Mouse (Mus musculus): Measurements from ENCODE around the gene Fry.

The Fry gene

DNA sequence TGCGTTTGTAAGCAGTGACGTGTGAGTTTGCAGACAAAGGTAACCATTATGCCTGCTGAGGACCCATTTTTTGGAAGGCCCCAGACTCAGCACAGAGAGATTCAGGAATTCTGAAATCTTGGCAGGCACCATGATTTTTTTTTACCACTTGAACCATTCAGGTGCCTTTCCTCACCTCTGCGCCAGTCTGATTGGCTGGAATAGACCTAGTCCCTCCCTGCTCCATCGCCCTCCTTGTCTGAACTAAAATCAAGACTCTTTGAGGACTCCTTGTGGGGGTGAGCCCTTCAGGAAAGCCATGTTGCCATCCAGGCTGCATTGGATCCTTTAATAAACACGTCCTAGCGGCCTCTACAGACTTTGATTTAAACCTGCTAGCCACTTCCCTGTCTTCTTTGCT is 103.4 kb downstream of the Fry start:
- no peak for DNase-seq (ENCODE audit: extremely low read depth, low read depth)

DNA sequence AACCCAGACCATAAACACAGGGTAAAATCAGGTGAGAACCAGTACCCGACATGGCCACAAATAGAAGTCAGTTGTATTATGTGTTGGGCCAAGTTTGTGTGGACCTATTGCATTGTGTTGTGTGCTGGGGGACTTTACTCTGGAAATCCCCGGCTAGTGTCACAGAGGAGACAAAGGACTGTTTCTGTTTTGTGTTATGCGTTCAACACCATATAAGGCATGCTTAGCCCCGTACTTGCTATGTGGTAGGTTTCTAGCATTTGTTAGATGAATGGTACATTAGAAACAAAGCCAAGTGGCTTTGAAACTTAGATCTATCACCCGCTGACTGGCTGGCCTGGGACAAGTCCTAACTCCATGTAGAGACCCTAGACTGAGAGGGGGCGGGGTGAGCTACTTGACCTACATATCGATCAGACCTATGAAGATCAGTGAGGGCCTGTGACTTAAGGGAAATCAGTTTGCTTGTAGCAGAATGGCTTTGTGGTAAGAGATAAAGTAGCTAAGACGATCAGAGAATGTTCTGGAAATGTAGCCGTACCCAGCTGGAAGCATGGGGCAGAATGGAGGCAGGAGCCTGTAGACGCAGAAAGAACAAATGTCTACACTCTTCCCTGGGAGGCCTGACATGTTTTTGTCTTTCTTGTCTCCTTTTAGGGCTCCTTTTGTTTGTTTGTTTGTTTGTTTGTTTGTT is 105.2 kb downstream of the Fry start:
- DNase-seq (ENCODE audit: extremely low read depth, low read depth), result no peak

DNA sequence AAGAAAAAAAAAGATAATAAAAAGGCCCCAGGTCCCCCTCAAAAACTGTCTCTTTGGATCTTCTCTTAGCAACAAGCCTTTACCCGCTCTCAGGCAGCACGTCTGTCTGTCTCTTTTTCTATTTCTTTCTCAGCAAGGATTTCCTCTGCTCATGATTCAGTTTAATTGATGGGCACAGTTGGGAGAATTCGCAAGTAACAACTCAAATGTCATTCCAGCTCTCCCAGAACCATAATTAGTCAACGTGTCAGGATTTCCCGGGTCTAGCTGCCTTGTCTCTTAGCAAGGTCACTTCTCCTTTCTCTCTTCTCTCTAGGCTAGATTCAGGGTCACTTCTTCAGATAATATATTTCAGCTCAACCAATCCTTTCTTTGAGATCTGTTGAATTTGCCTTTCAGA is 110.6 kb downstream of the Fry start:
- no peak for DNase-seq (ENCODE audit: extremely low read depth, low read depth)

DNA sequence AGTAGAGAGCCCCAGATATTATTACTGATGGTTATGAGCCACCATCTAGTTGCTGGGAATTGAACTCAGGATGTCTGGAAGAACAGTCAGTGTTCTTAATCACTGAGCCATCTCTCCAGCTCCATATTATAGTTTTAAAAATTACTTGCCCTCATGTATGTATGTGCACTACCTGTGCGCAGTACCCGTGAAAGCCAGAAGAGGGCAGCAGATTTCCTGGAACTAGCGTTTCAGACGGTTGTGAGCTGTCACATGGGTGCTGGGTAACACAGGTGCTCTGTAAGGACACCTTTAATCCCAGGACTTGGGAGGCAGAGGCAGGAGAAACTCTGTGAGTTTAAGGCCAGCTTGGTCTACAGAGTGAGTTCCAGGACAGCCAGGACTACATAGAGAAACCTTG is 111.3 kb downstream of the Fry start:
- peak; percentile 8 for DNase-seq (ENCODE audit: extremely low read depth, low read depth)

DNA sequence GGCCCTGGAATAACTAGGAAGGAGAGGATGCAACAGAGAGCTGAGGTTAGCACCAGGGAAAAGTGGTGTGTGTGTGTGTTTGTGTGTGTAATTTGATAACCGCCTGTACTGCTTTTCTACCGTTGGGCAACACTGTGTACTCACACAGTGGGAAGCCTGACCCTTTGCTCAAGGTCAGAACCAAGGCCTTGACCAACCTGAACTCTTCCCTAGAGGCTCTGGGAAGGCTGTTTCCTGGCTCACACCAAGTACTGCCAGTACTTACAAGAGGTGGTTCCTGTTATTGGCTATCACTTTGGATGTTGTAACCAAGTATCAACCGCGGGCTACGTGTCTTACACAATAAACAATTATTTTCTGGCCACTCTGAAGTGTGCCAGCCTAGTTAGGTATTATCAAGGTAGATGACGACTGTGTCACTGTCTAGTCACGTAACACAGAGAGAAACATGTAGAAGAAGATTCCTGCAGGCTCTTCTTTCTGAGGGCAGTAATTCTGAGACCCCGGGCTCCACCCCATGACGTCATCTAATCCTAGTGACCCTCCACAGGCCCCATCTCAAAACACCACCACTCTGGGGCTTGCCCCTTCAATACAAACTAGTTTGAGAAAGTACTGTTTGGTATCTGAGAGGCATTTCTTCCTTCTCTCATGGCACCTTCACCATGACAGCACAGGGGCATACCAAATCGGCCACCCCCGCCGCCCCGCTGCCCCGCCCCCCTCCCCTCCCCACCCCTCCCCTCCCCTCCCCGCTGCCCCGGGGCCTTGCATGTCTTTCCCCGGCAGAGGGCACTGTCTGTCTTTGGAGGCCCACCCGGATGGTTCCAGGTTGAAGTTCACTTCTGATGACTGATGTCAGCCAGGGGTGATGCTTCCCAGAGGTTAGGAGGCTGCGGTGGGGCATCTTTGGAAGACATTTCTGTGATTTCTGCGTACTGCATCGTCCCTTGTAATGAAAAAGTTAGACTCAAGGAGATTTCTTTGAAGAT is 114.0 kb downstream of the Fry start:
- DNase-seq (ENCODE audit: extremely low read depth, low read depth), result no peak

DNA sequence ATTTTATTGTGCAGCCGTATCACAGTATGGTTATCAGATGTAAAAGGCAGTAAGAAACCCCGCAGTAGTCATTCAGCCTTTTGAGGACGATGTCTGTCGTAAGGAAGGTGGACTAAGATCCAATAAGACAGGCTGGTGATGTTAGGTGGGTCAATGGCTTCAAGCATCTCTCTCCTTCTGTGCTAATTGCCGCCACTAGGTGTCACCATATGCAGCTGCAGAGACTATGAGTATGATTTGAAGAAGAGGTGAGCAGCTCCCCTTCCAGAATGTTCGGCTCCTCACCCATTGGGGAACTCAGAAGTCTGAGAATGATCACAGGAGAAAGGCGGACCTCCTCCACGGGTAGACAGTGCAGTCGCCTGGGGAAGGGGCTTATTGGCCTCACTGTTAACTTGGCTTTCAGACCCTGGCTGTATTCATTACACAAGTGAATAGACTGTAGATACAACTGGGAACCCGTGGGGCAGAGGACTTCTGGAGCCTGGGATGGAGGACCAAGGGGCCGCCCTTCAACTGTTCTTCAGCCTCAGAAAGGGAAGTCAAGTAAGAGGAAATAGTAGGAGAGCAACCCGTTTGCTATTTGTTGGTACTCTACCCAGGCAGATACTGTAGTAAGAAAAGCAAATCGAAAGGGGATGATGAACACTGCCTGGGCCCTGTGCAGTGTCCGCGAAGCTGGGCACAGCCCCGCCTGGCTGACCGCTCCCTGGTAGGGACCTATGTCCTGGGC is 114.9 kb downstream of the Fry start:
- peak; percentile 39 for DNase-seq (ENCODE audit: extremely low read depth, low read depth)

DNA sequence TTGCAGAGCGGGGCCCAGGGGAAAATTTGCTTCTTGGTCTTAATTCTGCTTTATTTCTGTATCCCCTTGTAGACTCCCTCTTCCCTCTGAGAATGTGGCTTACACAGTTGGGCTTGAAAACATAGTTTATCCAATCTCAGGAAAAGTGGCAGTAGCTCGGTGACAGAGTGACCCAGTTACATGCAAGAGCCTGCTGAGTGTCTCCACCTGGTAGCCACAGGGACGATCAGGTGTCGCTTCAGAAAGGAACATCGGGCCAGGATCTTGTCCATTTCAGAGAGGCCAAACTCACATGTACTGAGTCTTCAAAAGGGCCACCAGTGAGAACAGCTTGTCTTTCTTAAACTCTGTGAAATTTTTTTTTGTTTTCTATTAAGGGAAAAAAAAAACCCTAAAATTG is 117.5 kb downstream of the Fry start:
- no peak for DNase-seq (ENCODE audit: extremely low read depth, low read depth)

DNA sequence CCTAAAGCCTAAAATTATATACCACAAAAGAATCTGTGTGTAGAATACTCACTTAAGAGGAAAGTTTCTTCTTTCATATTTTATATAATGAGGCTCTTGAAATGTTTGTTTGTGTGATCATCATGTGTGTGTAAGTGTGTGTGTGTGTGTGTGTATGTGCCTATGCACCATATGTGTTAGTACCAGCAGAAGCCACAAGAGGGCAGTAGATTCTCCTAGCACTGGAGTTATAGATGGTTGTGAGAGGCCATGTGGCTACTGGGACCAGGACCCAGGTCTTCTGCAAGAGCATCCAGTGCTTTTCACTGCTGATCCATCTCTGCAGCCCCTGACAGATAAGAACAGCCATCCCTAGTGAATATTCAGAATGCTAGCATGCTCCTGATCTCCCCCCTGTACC is 118.2 kb downstream of the Fry start:
- no peak for DNase-seq (ENCODE audit: extremely low read depth, low read depth)

DNA sequence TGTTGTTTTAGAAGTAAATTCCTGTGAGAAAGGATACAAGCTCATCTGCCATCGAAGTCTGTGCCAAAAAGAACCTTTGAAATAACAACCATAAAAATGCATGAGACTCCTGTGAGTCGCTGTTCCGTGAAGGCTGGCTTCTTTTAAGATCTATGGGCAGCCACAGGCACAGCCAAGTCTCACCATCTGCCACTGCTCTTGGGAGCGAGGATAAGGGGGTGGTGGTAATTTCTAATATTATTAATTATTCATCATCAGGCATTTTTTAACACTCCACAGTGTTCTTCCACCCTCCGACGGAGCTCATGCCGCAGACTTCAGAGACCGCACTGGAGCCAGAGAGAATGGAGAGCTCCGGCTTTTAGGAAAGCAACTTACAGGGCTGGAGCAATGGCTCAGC is 123.2 kb downstream of the Fry start:
- no peak for DNase-seq (ENCODE audit: extremely low read depth, low read depth)

DNA sequence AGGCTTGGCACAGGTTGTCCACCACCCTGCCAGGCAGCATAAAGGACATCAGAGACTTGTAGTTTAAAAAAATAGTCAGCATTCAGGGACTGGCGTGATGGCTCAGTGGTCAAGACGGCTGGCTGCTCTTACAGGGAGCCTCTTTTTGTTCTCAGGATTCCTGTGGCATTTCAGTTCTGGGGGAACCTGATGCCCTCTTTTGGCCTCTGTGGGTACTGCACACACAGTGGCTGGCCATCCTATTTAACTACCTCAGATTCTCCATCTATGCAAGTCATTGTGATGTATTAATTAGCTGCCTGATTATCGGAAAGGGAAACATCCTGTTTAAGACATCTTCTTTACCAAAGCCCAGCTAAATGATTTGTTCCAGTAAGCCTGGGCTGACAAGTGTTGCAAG is 128.3 kb downstream of the Fry start:
- DNase-seq (ENCODE audit: extremely low read depth, low read depth), result no peak

DNA sequence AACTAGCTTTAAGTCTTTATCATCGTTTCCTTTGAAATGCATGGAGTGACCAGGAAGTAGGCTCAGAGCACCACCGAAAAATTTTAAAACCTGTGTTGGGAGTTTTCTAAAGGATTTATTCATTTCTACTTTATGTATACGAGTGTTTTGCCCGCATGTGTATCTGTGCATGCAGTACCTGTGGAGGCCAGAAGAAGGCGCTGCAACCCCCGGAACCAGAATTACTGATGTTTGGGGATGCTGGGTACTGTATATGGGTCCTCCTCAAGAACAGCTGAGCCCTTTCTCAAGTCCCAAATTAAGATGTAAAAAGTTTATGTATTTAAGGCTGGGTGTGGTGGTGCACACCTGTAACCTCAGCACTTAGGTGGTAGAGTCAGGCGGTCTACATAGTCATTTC is 139.3 kb downstream of the Fry start:
- no peak for DNase-seq (ENCODE audit: extremely low read depth, low read depth)

DNA sequence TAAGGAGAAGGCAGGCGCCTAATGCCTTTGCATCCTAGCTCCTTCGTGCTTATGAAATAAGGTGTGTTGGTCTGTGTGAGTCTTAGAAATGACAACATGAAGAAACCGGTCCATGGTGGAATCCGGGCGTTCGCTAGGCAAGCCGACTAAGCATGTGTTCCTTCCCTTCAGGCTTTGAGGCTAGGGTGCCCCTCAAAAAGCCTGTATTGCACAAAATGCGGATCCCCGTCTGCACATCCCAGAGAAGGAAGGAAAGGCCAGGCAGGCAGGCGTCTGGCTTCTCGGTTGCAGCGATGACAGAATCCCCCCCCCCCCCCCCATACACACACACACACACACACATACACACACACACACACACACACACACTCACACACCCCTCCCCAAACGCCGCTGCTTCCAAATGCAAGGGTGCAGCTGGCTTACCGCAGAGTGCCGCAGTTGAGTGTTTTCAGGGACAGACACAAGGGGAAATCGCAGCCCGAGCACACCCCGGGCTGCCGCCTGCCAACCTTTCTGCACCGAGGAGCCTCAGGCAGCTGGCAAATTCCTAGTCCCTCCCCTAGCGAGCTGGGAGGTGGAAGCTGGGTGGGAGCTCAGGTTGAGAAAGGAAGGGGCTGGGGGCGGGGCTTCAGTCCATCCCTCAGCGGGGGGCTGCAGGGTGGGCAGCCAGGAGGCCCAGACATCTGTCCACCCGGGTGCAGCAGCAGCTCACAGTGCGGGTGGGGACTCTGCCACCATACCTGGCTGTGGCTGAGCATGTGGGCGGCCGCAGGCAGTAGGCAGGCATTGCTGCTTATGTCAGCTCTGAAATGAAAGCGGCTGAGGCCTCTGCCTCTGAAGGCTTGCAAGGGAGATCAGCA is 141.0 kb downstream of the Fry start:
- no peak for DNase-seq (ENCODE audit: extremely low read depth, low read depth)

DNA sequence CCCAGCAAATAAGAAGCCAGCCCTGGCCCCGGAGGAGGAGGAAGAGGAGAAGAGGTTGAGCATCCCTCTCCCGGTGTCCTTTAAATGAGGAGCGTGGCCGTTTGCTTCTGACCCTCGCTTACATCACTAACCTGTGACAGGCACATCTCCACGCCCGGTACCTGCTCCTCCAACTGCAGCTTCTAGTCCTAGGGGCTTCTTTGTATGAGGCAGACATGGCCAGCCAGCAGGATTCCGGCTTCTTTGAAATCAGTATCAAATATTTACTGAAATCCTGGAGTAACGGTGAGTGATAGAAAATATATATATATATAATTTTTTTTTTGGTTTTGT is 141.6 kb downstream of the Fry start:
- no peak for DNase-seq (ENCODE audit: extremely low read depth, low read depth)

DNA sequence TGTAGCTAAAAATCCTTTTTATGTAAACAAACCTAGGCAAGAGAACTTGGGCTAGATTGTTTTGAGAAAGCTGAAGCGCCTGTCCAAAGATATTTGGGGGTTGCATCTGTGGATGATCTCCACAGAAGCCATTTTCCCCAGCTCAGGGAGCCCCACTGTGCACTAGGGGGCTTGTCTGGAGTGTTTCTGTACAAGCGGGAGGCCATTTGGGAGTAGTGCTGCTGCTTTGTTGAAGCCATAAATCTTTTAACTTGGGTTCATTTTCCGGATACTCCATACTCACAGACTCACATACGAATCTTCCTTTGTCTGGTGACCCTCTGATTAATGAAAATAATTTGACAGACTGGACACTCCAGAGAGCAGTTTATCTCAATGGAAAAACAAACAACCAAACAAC is 142.9 kb downstream of the Fry start:
- DNase-seq (ENCODE audit: extremely low read depth, low read depth), result no peak

DNA sequence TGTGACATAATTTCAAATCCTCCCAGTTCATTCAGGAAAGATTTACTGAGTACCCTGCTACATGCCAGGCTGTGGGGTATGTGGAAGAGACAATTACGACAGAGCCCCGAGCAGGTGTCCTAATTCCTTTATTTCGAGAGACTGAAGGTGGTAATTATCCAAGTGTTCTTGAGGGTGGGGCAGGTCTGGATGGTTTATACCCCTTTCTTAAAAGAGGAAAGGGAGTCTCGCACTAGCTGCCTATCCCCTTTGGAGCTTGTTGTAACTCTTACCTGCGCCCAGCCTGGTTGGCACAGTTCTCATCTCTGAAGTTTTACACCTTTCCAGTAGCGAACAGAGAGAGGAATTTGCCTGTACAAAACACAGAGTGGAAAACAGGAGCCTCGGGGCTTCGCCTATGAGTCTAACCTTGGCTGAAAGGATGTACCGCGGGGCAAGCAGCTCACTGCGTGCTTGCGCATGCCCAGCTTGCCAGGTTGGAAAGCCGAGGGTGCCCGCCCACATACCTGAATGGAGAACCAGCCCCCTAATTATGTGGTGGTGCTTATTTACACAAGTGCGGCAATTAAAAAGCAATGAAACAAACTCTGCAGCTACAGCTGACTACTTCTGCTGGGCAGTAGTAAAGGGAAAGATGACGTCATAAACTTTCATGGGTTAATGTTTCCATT is 143.7 kb downstream of the Fry start:
- no peak for DNase-seq (ENCODE audit: extremely low read depth, low read depth)

DNA sequence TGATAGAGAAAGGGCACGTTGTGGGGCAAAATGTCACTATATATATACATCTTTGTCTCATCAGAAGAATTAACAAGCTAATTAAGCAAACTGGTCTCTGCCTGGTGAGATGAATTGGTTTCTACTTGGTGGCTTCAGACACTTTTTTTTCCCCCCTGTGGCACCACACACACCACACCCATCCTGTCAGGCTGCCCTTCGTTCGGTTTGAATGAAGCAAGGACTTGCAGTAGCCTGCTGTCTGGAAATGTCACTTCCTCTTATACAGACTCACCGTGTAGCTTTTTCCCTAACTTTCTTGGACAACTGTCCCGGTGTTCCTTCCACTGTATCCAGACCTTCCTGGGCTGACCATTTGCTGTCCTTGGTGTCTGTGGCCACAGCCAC is 144.3 kb downstream of the Fry start:
- no peak for DNase-seq (ENCODE audit: extremely low read depth, low read depth)

DNA sequence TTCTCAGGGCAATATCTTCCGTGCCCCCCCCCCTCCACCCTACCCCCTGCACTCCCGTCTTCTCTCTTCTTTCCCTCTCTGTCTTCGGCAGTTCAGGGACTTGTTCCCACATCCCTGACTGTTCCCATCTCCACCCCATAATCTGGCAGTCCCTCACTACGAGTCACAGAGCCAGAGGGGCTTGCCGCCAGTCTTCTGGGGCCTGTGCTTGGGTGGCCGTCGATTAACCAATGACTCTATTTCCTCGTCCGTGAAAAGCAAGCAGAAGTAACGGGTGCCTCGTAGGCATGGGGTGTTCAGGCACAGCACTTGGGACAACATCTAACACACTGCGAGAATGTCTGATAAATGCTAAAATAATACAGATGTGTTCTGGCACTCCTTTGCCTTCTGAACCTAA is 144.7 kb downstream of the Fry start:
- no peak for DNase-seq (ENCODE audit: extremely low read depth, low read depth)

DNA sequence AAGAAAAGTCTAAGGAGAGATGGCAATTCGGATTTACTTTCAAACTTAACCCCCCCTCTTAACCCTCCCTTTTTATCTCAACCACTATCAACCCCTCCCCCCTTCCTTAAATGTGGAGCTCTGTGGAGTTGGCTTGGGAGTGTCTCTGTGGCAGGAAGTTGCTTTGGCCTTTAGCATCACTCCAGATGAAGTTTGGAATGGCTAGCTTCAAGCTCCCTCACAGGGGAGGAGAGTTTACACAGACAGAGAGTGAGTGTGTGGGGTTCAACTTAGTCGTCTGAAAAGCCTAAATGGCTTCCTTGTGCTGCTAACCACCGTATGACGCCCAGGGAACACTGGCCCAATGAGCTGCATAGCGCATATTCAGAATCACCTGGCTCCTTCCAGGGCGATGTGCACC is 145.2 kb downstream of the Fry start:
- no peak for DNase-seq (ENCODE audit: extremely low read depth, low read depth)

DNA sequence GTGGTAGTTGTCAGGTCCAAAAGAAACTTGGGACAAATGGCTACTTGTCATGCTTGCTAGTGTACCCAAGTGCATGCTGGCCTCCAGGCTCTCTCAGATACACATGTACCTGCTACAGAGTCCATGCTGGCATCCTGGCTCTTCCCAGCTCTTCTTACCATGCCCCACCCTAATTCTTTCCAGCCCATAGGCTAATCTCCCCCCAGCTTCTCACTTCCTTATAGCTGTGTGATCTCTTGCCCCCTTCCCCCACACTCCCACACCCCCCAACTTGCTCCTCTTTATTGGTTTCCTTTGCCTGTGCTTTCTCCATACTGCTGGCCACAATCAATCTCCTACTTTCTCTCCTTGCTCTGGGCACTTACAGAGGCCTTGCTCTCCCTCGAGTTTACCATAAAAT is 146.6 kb downstream of the Fry start:
- no peak for DNase-seq (ENCODE audit: extremely low read depth, low read depth)

DNA sequence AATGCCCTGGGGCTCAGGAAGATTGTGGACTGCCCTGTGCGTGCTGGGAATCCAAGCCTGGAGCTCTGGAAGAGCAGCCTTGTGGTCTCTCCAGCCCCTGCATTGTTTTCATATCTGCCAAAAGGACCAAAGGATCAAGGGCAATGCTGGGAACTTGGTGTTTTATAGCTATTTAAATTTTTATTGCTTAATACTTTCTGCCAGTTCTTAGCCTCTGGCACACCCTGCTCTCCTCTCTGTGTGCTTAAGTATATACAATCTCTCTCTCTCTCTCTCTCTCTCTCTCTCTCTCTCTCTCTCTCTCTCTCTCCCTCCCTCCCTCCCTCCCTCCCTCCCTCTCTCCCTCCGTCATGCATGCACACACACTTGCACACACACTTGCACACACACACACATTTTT is 147.5 kb downstream of the Fry start:
- DNase-seq (ENCODE audit: extremely low read depth, low read depth), result no peak

DNA sequence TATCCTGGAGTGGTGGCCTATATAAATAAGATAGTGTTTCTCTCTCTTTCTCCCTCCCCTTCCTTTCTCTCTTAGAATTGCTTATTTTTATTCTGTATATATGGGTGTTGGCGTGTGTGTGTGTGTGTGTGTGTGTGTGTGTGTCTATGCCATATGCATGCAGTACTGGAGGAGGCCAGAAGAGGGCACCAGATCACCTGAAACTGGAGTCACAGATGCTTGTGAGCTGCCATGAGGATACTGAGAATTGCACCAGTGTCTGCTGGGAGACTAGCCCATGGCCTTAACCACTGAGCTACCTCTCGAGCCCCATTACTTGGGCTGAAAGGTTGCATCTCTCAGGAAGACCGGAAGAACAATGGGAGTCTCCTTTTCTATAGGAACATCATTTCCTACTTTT is 149.8 kb downstream of the Fry start:
- no peak for DNase-seq (ENCODE audit: extremely low read depth, low read depth)
